Mouse (Mus musculus): Measurements from ENCODE around the gene Nab2. TPM values are rescaled to one million over a fixed set of nuclear protein-coding genes. Genes with fewer than 3 reads are reported as not detected.
A peak's percentile ranks its signal among the peaks of the same experiment; 100 is the strongest.

Gene Nab2
- polyA plus RNA-seq, 1 experiment from 2014 or later: 4.9 TPM

DNA sequence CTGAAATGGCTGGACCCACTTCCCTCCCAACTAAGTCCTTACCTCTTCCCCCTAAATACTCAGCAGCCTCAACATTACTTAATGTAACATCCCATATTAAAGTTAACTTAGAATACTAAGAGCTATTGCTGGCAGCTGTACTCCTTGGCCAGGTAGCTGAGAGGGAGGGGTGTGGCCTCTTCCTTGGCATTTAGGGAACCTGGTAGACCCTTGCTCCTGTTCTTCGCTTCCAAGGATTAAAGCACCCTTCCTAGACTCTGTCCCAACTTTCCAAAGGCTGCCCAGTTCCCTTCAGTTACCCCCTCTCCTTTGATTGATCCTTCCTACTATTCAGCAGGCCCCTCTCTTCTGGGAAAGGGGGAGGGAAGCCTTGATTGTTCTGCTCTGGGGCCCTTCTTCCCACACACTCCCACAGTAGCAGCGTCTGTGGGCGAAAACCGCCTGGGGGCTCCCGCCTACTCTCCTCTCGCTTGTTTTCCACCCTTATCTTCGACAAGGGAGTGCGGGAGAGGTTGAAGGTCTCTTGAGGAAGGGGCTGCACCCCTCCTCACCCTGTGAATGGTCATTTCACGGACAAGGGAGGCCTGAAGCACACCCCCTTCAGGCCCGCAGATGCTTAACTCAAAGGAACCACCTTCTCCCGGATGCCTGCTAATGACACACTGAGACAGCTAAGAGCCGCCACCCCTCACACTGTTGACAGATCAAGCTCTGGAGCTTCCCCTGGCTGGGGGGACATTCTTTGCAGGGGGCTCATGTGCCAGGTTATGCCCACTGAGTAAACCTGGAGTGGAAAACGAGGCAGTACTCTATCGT, 2.8 kb downstream of the Nab2 start:
- Histone ChIP-seq H3K27ac (ENCODE audit: low read depth, low read length) (no peak overlapping the region), H3K27me3 (ENCODE audit: control insufficient read depth, insufficient read depth, low read length) (peaks cover 75% of the 10 kb centered on the region), H3K4me1 (replicated peaks; ENCODE audit: control insufficient read depth, insufficient read depth, low read length) (peaks cover 12% of the 10 kb centered on the region)

GRCm38 (mm10) chr10:127664891-127665290, 3.5 kb downstream of the Nab2 start:
- ATAC-seq (ENCODE audit: low FRiP score) (no peak), DNase-seq (ENCODE audit: low spot score) (no peak)
- Histone ChIP-seq H3K4me2 (replicated peaks; ENCODE audit: low read depth, low read length) (peak overlapping the region; percentile 96; the same call in 1 of the 2 replicates), H3K4me1 (replicated peaks; ENCODE audit: control insufficient read depth, insufficient read depth, low read length) (peaks cover 12% of the 10 kb centered on the region), H3K9ac (ENCODE audit: low read depth, low read length) (no peak overlapping the region), H3K27ac (ENCODE audit: low read depth, low read length) (no peak overlapping the region), H3K4me3 (ENCODE audit: low read depth, low read length) (no peak overlapping the region), H3K9me3 (ENCODE audit: control insufficient read depth, low read length) (no peaks in the 10 kb centered on the region), H3K36me3 (ENCODE audit: control insufficient read depth, insufficient read depth, low read length) (no peaks in the 10 kb centered on the region), H3K27me3 (ENCODE audit: control insufficient read depth, insufficient read depth, low read length) (peaks cover 77% of the 10 kb centered on the region)
- WGBS: 17% methylated on average over 13 of the region's 13 CpGs

More for the DNA sequence above, 2.8 kb downstream of the Nab2 start:
- peak overlapping the region; percentile 60 for H3K4me3 ChIP-seq (ENCODE audit: low read depth, low read length)
- peak overlapping the region; percentile 52 for H3K9ac ChIP-seq (ENCODE audit: low read depth, low read length)
- 4% methylated on average over 14 of the region's 14 CpGs for WGBS
- DNase-seq (ENCODE audit: low spot score): peak; percentile 57
- peak overlapping the region; percentile 96 for H3K4me2 ChIP-seq (replicated peaks; ENCODE audit: low read depth, low read length)
- H3K36me3 ChIP-seq (ENCODE audit: control insufficient read depth, insufficient read depth, low read length): no peaks in the 10 kb centered on the region
- H3K9me3 ChIP-seq (ENCODE audit: control insufficient read depth, low read length): no peaks in the 10 kb centered on the region
- ATAC-seq (ENCODE audit: low FRiP score): no peak

GRCm38 (mm10) chr10:127664166-127664565, 4.2 kb downstream of the Nab2 start:
- Histone ChIP-seq H3K9ac (ENCODE audit: low read depth, low read length) (no peak overlapping the region), H3K27ac (ENCODE audit: low read depth, low read length) (no peak overlapping the region), H3K9me3 (ENCODE audit: control insufficient read depth, low read length) (no peaks in the 10 kb centered on the region), H3K4me3 (ENCODE audit: low read depth, low read length) (no peak overlapping the region), H3K4me2 (replicated peaks; ENCODE audit: low read depth, low read length) (no peak overlapping the region), H3K36me3 (ENCODE audit: control insufficient read depth, insufficient read depth, low read length) (no peaks in the 10 kb centered on the region), H3K4me1 (replicated peaks; ENCODE audit: control insufficient read depth, insufficient read depth, low read length) (peaks cover 12% of the 10 kb centered on the region), H3K27me3 (ENCODE audit: control insufficient read depth, insufficient read depth, low read length) (peaks cover 77% of the 10 kb centered on the region)
- ATAC-seq (ENCODE audit: low FRiP score): no peak
- DNase-seq (ENCODE audit: low spot score): peak; percentile 27
- WGBS: 9% methylated on average over 16 of the region's 16 CpGs

DNA sequence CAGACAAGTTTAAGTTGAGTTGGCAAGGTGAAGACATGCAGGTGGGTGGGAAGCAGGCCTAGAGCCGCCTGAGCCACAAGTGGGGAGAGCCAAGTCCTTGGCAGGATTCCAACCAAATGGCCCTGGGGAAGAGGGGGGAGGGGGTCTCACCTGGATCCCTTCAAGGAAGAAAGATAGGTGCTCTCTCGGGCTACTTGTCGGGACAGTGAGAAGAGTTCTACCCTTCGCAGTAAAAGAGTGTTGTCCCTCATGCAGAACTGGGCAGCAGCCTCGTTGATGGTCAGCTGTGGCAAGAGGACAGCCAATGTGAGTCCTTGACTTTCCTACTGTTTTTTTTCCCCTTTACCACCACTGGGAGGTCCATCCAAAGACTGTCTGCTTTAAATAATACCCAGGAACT, 4.8 kb downstream of the Nab2 start:
- WGBS: 23% methylated on average over 5 of the region's 5 CpGs
- no peak overlapping the region for H3K4me3 ChIP-seq (ENCODE audit: low read depth, low read length)

DNA sequence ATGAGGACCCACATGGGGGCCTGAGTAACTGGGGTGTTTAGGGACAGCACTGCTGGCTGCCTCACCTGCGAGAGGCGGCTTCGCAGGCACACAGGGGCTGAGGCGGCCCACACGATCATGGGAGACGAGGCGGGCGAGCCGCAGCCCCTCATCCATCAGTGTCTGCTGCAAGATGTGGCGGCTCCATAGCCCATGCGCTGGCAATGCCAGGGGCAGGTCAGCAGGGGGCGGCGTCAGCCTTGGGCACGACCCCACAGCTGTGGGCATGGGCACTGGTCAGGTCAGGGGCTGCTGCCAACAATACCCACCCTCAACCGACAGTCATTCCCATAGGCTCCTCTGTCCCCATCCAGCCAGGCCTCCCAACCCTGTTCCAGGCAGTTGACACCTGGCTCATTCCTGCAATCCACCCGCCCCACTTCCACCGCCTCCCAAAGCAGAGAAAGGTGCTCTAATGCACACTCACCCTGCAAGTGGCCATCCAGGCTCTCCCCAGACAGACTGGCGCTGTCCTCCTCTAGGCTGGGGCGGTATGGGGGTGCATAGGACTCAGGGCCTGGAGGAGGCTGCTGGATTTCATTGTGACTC, 5.6 kb downstream of the Nab2 start:
- H3K4me3 ChIP-seq (ENCODE audit: low read depth, low read length): no peak overlapping the region
- H3K4me1 ChIP-seq (replicated peaks; ENCODE audit: control insufficient read depth, insufficient read depth, low read length): peaks cover 7% of the 10 kb centered on the region
- H3K27ac ChIP-seq (ENCODE audit: low read depth, low read length): no peak overlapping the region
- 11% methylated on average over 19 of the region's 19 CpGs for WGBS
- H3K9ac ChIP-seq (ENCODE audit: low read depth, low read length): no peak overlapping the region
- H3K36me3 ChIP-seq (ENCODE audit: control insufficient read depth, insufficient read depth, low read length): no peaks in the 10 kb centered on the region
- DNase-seq (ENCODE audit: low spot score) (peak; percentile 58), ATAC-seq (ENCODE audit: low FRiP score) (peak; percentile 20)
- no peaks in the 10 kb centered on the region for H3K9me3 ChIP-seq (ENCODE audit: control insufficient read depth, low read length)
- peaks cover 72% of the 10 kb centered on the region for H3K27me3 ChIP-seq (ENCODE audit: control insufficient read depth, insufficient read depth, low read length)
- H3K4me2 ChIP-seq (replicated peaks; ENCODE audit: low read depth, low read length): peak overlapping the region; percentile 29

More for the DNA sequence above, 4.8 kb downstream of the Nab2 start:
- Histone ChIP-seq H3K27ac (ENCODE audit: low read depth, low read length) (no peak overlapping the region), H3K9me3 (ENCODE audit: control insufficient read depth, low read length) (no peaks in the 10 kb centered on the region), H3K27me3 (ENCODE audit: control insufficient read depth, insufficient read depth, low read length) (peaks cover 77% of the 10 kb centered on the region), H3K36me3 (ENCODE audit: control insufficient read depth, insufficient read depth, low read length) (no peaks in the 10 kb centered on the region), H3K4me2 (replicated peaks; ENCODE audit: low read depth, low read length) (no peak overlapping the region), H3K4me1 (replicated peaks; ENCODE audit: control insufficient read depth, insufficient read depth, low read length) (peaks cover 12% of the 10 kb centered on the region), H3K9ac (ENCODE audit: low read depth, low read length) (no peak overlapping the region)
- DNase-seq (ENCODE audit: low spot score) (no peak), ATAC-seq (ENCODE audit: low FRiP score) (no peak)

- Histone ChIP-seq H3K27ac (ENCODE audit: low read depth, low read length) (no peak overlapping the region), H3K9ac (ENCODE audit: low read depth, low read length) (peak overlapping the region; percentile 11; the same call in 1 of the 2 replicates), H3K4me3 (ENCODE audit: low read depth, low read length) (no peak overlapping the region), H3K4me1 (replicated peaks; ENCODE audit: control insufficient read depth, insufficient read depth, low read length) (peaks cover 6% of the 10 kb centered on the region), H3K4me2 (replicated peaks; ENCODE audit: low read depth, low read length) (peak overlapping the region; percentile 29), H3K27me3 (ENCODE audit: control insufficient read depth, insufficient read depth, low read length) (peaks cover 66% of the 10 kb centered on the region), H3K36me3 (ENCODE audit: control insufficient read depth, insufficient read depth, low read length) (no peaks in the 10 kb centered on the region), H3K9me3 (ENCODE audit: control insufficient read depth, low read length) (no peaks in the 10 kb centered on the region)
- 4% methylated on average over 15 of the region's 16 CpGs for WGBS
- ATAC-seq (ENCODE audit: low FRiP score) (peak; percentile 6; the same call in 1 of the 2 replicates), DNase-seq (ENCODE audit: low spot score) (peak; percentile 36)
Observed at GRCm38 (mm10) chr10:127661915-127662663, 6.3 kb downstream of the Nab2 start.

- Histone ChIP-seq H3K9me3 (ENCODE audit: control insufficient read depth, low read length) (no peaks in the 10 kb centered on the region), H3K4me2 (replicated peaks; ENCODE audit: low read depth, low read length) (no peak overlapping the region), H3K4me1 (replicated peaks; ENCODE audit: control insufficient read depth, insufficient read depth, low read length) (peaks cover 6% of the 10 kb centered on the region), H3K27me3 (ENCODE audit: control insufficient read depth, insufficient read depth, low read length) (peaks cover 59% of the 10 kb centered on the region), H3K36me3 (ENCODE audit: control insufficient read depth, insufficient read depth, low read length) (no peaks in the 10 kb centered on the region), H3K27ac (ENCODE audit: low read depth, low read length) (no peak overlapping the region), H3K4me3 (ENCODE audit: low read depth, low read length) (no peak overlapping the region), H3K9ac (ENCODE audit: low read depth, low read length) (peak overlapping the region; percentile 11; the same call in 1 of the 2 replicates)
- WGBS: 16% methylated on average over 13 of the region's 14 CpGs
- ATAC-seq (ENCODE audit: low FRiP score): no peak
- DNase-seq (ENCODE audit: low spot score): no peak
Observed at GRCm38 (mm10) chr10:127661291-127661914, 7.0 kb downstream of the Nab2 start.

DNA sequence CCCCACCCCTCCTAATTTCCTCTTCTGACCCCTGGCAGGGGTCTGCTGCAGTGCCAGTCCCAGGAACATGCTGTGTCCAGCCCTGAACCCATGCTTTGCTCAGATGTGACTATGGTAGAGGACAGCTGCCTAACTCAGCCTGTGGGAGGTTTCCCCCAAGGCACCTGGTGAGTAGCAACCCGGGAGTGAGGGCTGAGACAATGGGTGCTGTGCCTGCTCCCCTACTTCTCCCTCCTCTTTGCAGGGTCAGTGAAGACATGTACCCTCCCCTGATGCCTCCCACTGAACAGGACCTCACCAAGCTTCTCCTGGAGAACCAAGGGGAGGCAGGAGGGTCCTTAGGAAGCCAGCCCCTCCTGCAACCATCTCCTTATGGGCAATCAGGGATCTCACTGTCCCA, 8.8 kb downstream of the Nab2 start:
- no peak for ATAC-seq (ENCODE audit: low FRiP score)
- no peak overlapping the region for H3K27ac ChIP-seq (ENCODE audit: low read depth, low read length)
- no peaks in the 10 kb centered on the region for H3K9me3 ChIP-seq (ENCODE audit: control insufficient read depth, low read length)
- WGBS: 48% methylated on average over 1 of the region's 1 CpGs
- H3K36me3 ChIP-seq (ENCODE audit: control insufficient read depth, insufficient read depth, low read length): no peaks in the 10 kb centered on the region
- H3K9ac ChIP-seq (ENCODE audit: low read depth, low read length): no peak overlapping the region
- H3K4me2 ChIP-seq (replicated peaks; ENCODE audit: low read depth, low read length): no peak overlapping the region
- peaks cover 42% of the 10 kb centered on the region for H3K27me3 ChIP-seq (ENCODE audit: control insufficient read depth, insufficient read depth, low read length)
- no peaks in the 10 kb centered on the region; the same call in 1 of the 2 replicates for H3K4me1 ChIP-seq (replicated peaks; ENCODE audit: control insufficient read depth, insufficient read depth, low read length)
- no peak overlapping the region for H3K4me3 ChIP-seq (ENCODE audit: low read depth, low read length)
- DNase-seq (ENCODE audit: low spot score): no peak
